Mouse (Mus musculus) cerebellum, adult 2 months (tissue): ENCODE measurements around the gene Btla.

Experiments
- CTCF ChIP-seq: fragments of 200-500 bp; IDR thresholded peaks from 2 replicates; pipeline ENCODE4 v1.5.1; 2011; ENCODE audit warnings: low read depth, mild to moderate bottlenecking, control low read depth, low read length, moderate library complexity, borderline replicate concordance; ENCODE audit not compliant: insufficient read depth
- POLR2A ChIP-seq: fragments of 200-500 bp; IDR thresholded peaks from 2 replicates; pipeline ENCODE4 v1.6.1; 2011; ENCODE audit warnings: low read length, control low read depth, borderline replicate concordance; ENCODE audit not compliant: insufficient read depth

- TF ChIP-seq CTCF (no peak), POLR2A (no peak)
Observed at GRCm38 (mm10) chr16:45255183-45255861, 31.2 kb downstream of the Btla start.
